Mouse (Mus musculus) stomach, embryonic 15.5 days (tissue): ENCODE data around the gene Jarid2. TPM values are rescaled to one million over a fixed set of nuclear protein-coding genes. Genes with fewer than 3 reads are reported as not detected.

Experiments
- ATAC-seq: fragments of 200-750 bp; cut with Nextera tagmentation; 2 replicates; pipeline ENCODE4 v1.8.0; 2017; ENCODE audit warnings: low read depth, moderate number of reproducible peaks, moderate TSS enrichment; ENCODE audit not compliant: insufficient read depth, low FRiP score
- H3K27ac ChIP-seq: fragments of 300-500 bp; sonication (generic); 2 replicates; pipeline ENCODE4 v1.5.1; 2015; ENCODE audit warnings: mild to moderate bottlenecking, inconsistent platforms
- H3K27me3 ChIP-seq: fragments of 300-500 bp; sonication (generic); replicated peaks from 2 replicates; pipeline ENCODE4 v1.6.1; 2015; ENCODE audit warnings: inconsistent platforms
- H3K36me3 ChIP-seq: fragments of 300-500 bp; sonication (generic); 2 replicates; pipeline ENCODE4 v1.6.1; 2015; ENCODE audit warnings: inconsistent platforms
- H3K4me1 ChIP-seq: fragments of 300-500 bp; sonication (generic); 2 replicates; pipeline ENCODE4 v1.6.1; 2015; ENCODE audit warnings: inconsistent platforms
- H3K4me2 ChIP-seq: fragments of 300-500 bp; sonication (generic); 2 replicates; pipeline ENCODE4 v1.6.1; 2015; ENCODE audit warnings: mild to moderate bottlenecking, inconsistent platforms
- H3K4me3 ChIP-seq: fragments of 300-500 bp; sonication (generic); replicated peaks from 2 replicates; pipeline ENCODE4 v1.5.1; 2015; ENCODE audit warnings: inconsistent platforms
- H3K9ac ChIP-seq: fragments of 300-500 bp; sonication (generic); 2 replicates; pipeline ENCODE4 v1.6.1; 2015; ENCODE audit warnings: inconsistent platforms
- H3K9me3 ChIP-seq: fragments of 300-500 bp; sonication (generic); 2 replicates; pipeline ENCODE4 v1.6.1; 2016; ENCODE audit warnings: inconsistent platforms
- WGBS: fragments of 180-500 bp; shearing (Covaris S2); methylation state at CpG from one replicate; pipeline ENCODE4 v1.1.7; 2015; 5-methylcytosine and 5-hydroxymethylcytosine counted together
- polyA plus RNA-seq: library from polyadenylated mRNA; unstranded; fragments of >200 nt; fragmentation: Nextera tagmentation; extraction: Ambion mirVana; gene quantifications from 2 replicates; pipeline ENCODE4 v1.2.1, GENCODE M21; 2015

The Jarid2 gene
- polyA plus RNA-seq, 1 experiment from 2014 or later: 24.4 TPM

DNA sequence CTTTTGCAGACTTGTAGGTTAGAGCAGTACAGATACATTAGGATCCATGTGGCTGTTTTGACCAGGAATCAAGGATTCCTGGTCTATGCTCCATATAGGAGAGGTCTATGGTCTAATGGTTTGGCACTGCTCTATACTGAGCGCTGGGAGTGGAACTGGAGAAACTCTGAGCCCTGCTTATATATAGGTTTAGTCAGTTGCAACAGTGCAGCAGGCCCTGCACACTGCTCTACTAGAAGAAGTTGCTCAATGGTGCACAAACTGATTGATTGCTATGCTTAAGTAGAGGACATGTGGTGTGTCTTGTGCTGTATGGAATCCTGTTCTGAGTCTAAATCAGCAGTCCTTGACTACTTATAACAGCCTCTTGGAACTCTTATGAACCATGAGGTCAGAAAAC lies 31.5 kb downstream of the Jarid2 start:
- H3K4me3 ChIP-seq: no peak overlapping the region
- no peaks in the 10 kb centered on the region for H3K36me3 ChIP-seq
- WGBS: 84% methylated on average over 1 of the region's 1 CpGs
- no peak overlapping the region for H3K4me2 ChIP-seq
- H3K27ac ChIP-seq: no peak overlapping the region
- ATAC-seq: no peak
- no peaks in the 10 kb centered on the region for H3K4me1 ChIP-seq
- no peaks in the 10 kb centered on the region for H3K9me3 ChIP-seq
- no peak overlapping the region for H3K9ac ChIP-seq
- no peaks in the 10 kb centered on the region for H3K27me3 ChIP-seq

DNA sequence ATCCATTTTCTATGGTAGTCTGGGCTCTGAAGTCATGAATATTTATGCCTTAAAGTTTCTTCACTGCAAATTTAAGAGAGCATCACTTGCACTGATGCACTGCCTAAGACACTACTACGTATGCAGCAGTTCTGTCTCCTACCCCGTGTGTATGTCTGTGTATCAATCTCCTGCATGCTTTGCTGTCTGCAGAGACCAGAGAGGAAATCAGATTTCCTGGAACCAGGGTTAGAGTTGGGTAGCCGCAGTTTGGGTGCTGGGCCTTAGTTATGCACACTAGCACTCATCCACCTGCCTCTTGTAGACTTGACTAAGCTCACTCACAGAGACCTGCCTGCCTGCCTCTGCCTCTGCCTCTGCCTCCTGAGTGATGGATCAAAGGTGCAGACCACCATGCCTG lies 33.8 kb downstream of the Jarid2 start:
- no peaks in the 10 kb centered on the region for H3K4me1 ChIP-seq
- no peaks in the 10 kb centered on the region for H3K27me3 ChIP-seq
- no peak overlapping the region for H3K27ac ChIP-seq
- no peak overlapping the region for H3K9ac ChIP-seq
- no peak for ATAC-seq
- H3K9me3 ChIP-seq: no peaks in the 10 kb centered on the region
- H3K36me3 ChIP-seq: no peaks in the 10 kb centered on the region
- WGBS: 62% methylated on average over 3 of the region's 3 CpGs
- no peak overlapping the region for H3K4me2 ChIP-seq
- H3K4me3 ChIP-seq: no peak overlapping the region

DNA sequence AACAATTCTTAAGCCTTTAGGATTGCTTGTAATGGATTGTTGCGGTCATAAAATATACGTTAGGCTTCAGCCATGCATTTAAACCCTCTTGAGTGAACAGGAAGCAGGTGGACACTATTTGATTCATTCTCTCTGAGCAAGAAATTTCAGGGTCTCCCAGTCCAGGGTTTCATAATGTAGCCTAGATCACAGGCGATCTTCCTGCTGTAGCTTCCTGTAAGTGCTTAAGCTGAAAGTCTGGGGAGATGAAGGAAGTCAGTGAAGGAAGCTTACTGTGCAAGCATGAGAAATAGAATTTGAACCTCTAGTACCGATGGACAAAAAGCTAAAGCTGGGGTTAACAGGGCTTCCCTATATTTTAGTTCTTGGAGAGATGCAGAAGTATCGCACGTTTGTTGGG lies 38.5 kb downstream of the Jarid2 start:
- Histone ChIP-seq H3K4me2 (no peak overlapping the region), H3K27me3 (no peaks in the 10 kb centered on the region), H3K9ac (no peak overlapping the region), H3K36me3 (no peaks in the 10 kb centered on the region), H3K4me1 (no peaks in the 10 kb centered on the region), H3K27ac (no peak overlapping the region), H3K4me3 (no peak overlapping the region), H3K9me3 (no peaks in the 10 kb centered on the region)
- no peak for ATAC-seq
- whole genome bisulfite sequencing: 65% methylated on average over 6 of the region's 6 CpGs

DNA sequence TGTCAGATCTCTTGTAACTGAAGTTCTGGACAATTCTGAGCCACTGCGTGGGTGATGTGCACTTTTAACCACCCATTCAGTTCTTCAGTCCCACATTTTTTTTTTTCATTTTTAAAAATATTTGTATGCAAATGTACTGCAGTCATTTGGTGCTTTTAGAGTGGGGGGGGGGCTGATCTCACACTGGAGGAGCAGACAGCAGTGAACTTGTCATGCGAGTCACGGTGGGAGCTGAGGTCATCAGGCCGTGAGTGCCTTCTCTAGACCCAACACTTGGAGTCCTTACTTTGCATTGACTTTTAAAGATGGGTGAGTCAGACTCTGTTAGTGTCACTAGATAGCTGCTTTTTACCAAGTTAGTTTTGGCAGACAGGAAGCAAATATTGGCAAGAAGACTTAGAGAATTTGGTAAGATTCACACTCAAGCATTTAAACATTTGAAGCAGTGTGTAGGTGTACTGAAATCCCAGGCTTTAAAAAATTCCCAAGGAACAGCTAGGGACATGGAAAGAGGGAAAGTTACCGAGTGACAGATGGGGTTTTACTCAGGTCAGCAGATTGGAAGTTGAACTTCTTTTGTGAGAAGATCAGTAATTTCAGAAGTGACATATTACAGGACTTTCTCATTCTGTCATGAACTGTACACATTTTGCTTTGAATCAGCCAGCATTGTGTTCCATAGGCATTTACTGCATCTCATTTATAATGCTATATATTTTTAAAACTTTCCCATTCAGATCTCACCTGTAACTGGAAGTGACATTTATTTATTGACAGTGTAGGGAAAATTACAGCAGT lies 41.7 kb downstream of the Jarid2 start:
- no peak for ATAC-seq
- H3K27ac ChIP-seq: no peak overlapping the region
- no peaks in the 10 kb centered on the region for H3K9me3 ChIP-seq
- no peak overlapping the region for H3K4me2 ChIP-seq
- H3K36me3 ChIP-seq: no peaks in the 10 kb centered on the region
- H3K27me3 ChIP-seq: no peaks in the 10 kb centered on the region
- no peak overlapping the region for H3K9ac ChIP-seq
- 68% methylated on average over 5 of the region's 5 CpGs for WGBS
- H3K4me1 ChIP-seq: no peaks in the 10 kb centered on the region
- no peak overlapping the region for H3K4me3 ChIP-seq

DNA sequence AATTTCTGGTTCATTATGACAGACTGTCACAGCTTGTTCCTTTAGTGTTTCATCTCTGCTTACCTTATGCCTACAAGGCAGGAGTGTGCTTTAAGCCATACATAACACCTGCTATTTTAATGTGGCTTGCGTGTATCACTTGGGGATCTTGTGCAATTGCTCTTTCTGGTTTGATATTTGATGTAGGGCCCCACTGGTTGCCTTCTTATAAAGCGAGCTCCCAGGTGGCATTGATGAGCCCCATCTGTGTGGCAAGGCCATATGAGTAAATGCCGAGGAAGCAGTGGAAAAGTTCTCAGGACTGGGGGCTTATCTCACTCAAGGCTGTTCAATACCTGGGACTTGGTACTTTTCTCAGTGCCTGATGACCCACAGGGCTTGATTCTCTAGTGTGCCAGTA lies 43.5 kb downstream of the Jarid2 start:
- Histone ChIP-seq H3K27ac (no peak overlapping the region), H3K4me3 (no peak overlapping the region), H3K36me3 (no peaks in the 10 kb centered on the region), H3K27me3 (no peaks in the 10 kb centered on the region), H3K4me2 (no peak overlapping the region), H3K9ac (no peak overlapping the region), H3K9me3 (no peaks in the 10 kb centered on the region), H3K4me1 (no peaks in the 10 kb centered on the region)
- ATAC-seq: no peak
- 91% methylated on average over 3 of the region's 3 CpGs for WGBS

DNA sequence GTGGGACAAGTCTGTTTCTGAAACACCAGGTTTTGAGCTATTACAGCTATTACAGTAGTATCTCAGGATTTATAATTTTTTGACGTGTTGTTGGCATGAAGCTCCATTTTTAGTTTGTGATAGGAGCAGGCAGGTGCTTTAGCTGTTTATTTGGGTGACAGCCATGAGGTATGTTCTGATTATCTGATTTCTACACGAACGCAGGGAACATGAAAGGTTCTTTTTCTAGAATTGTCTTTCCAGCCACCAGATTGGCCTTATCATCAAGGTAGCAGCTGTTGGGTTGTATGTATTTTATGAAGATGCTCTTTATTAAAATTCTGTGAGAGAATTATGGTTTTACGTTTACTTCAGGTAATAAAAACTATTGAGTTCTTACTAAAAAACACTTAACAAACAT lies 45.1 kb downstream of the Jarid2 start:
- no peaks in the 10 kb centered on the region for H3K27me3 ChIP-seq
- H3K9me3 ChIP-seq: no peaks in the 10 kb centered on the region
- H3K4me3 ChIP-seq: no peak overlapping the region
- ATAC-seq: no peak
- no peaks in the 10 kb centered on the region for H3K36me3 ChIP-seq
- 79% methylated on average over 4 of the region's 4 CpGs for WGBS
- no peak overlapping the region for H3K4me2 ChIP-seq
- no peak overlapping the region for H3K27ac ChIP-seq
- H3K4me1 ChIP-seq: no peaks in the 10 kb centered on the region
- H3K9ac ChIP-seq: no peak overlapping the region

DNA sequence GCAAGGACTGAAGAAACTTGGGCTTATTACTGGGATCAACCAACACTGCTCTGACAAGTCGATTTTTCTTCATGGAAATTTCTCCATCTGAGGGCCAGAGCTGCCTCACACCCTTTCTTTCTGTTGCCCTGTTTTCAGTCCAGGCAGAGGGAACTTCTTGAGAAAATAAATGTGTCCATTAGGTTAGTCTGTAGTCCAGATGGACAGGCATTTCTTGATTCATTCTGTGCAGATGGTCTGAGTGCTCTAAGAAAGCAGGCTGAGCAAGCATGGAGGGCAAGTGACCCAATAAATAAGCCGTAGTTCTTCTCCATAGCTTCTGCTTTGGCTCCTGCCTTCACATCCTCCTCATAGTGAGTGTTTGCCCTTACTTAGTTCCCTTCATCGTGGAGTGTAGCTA lies 46.1 kb downstream of the Jarid2 start:
- H3K4me1 ChIP-seq: no peaks in the 10 kb centered on the region
- H3K9me3 ChIP-seq: no peaks in the 10 kb centered on the region
- H3K27ac ChIP-seq: no peak overlapping the region
- no peak overlapping the region for H3K4me2 ChIP-seq
- H3K36me3 ChIP-seq: no peaks in the 10 kb centered on the region
- H3K9ac ChIP-seq: no peak overlapping the region
- WGBS: 67% methylated on average over 3 of the region's 3 CpGs
- H3K27me3 ChIP-seq: no peaks in the 10 kb centered on the region
- H3K4me3 ChIP-seq: no peak overlapping the region
- ATAC-seq: no peak

DNA sequence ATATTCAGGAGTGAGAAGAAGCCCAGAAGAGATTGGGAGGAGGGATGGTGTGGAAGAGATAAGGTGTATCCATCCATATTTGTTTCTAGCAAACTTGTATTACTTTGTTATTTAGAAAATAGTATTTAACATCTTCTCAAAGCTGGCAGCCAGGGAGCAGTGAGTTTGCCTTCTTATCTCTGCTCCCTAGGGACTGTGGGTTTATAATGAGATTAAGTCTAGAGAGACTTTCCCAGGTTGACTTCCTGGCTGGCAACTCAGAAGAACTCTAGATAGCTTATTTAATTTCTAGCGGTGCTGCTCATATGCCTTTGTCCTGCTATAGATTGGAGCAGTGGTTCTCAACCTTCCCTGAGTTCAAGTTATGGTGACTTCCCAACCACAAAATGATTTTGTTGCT lies 51.2 kb downstream of the Jarid2 start:
- 49% methylated on average over 1 of the region's 1 CpGs for WGBS
- H3K9me3 ChIP-seq: no peaks in the 10 kb centered on the region
- H3K4me2 ChIP-seq: no peak overlapping the region
- H3K4me1 ChIP-seq: no peaks in the 10 kb centered on the region
- no peaks in the 10 kb centered on the region for H3K27me3 ChIP-seq
- ATAC-seq: no peak
- no peak overlapping the region for H3K4me3 ChIP-seq
- no peak overlapping the region for H3K27ac ChIP-seq
- no peaks in the 10 kb centered on the region for H3K36me3 ChIP-seq
- H3K9ac ChIP-seq: no peak overlapping the region

DNA sequence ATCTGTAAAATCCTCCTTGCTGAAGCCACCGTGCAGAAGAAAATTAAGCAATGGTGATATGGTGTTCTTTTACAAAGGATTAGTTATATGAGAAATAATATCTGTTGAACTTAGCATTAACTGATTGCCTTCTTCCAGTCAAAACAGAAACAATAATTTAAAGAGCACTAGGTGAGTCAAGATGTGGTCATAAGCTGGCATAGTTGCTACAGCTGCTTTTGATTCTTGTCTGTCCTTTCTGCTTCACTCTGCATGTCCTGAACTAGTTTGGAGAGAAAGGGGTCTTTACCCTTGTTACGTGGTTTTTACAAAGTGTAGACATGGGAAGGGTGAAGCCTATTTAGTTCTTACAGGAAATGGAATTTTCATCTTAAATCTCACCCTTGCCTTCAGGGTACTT lies 51.9 kb downstream of the Jarid2 start:
- 80% methylated on average over 2 of the region's 2 CpGs for WGBS
- Histone ChIP-seq H3K4me3 (no peak overlapping the region), H3K4me1 (0 out of 2 replicates have a peak, but pooled peaks cover 5% of the 10 kb centered on the region), H3K9me3 (no peaks in the 10 kb centered on the region), H3K36me3 (no peaks in the 10 kb centered on the region), H3K4me2 (no peak overlapping the region), H3K27me3 (no peaks in the 10 kb centered on the region), H3K27ac (no peak overlapping the region), H3K9ac (no peak overlapping the region)
- no peak for ATAC-seq

DNA sequence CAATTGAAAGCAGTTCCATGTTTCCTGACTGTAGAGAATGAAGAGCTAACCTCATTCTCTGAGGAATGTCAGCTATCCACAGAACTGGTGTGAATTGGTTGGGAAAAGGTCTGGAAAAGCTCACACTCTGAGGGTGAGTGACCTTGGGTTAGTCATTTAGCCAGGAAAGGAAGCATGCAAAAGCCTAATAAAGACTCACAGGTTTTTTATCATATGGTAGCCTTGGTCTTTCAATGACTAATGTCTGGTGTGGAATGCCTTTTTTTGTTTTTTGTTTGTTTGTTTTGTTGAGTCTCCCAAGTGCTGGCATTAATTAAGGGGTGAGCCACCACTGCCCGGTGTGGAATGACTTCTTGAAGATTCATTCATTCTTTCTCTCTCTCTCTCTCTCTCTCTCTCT lies 55.3 kb downstream of the Jarid2 start:
- Histone ChIP-seq H3K36me3 (no peaks in the 10 kb centered on the region), H3K27ac (no peak overlapping the region), H3K4me1 (0 out of 2 replicates have a peak, but pooled peaks cover 9% of the 10 kb centered on the region), H3K4me2 (no peak overlapping the region), H3K9ac (no peak overlapping the region), H3K9me3 (no peaks in the 10 kb centered on the region), H3K27me3 (no peaks in the 10 kb centered on the region), H3K4me3 (no peak overlapping the region)
- 63% methylated on average over 1 of the region's 1 CpGs for WGBS
- ATAC-seq: no peak

DNA sequence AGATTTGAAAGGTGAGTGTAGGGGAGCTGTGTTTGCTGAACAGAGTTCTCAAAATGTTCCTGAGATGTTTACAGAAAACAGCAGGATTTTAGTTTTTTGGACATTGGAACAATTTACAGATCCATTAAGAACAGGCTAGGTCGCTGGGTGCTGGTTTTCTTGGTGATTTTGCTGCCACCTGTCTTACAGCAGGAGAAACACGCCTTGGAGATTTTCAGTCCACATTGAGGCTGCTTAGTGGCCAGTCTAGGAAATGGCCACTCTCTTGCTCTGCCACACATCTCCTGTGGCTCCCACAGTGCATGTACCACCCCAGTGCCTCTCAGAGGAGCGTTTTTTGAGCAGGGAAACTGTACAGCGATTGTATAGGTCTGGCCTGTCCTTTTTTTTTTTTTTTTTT lies 57.0 kb downstream of the Jarid2 start:
- Histone ChIP-seq H3K27me3 (no peaks in the 10 kb centered on the region), H3K27ac (no peak overlapping the region), H3K36me3 (no peaks in the 10 kb centered on the region), H3K4me3 (no peak overlapping the region), H3K9ac (no peak overlapping the region), H3K9me3 (no peaks in the 10 kb centered on the region), H3K4me2 (no peak overlapping the region), H3K4me1 (0 out of 2 replicates have a peak, but pooled peaks cover 9% of the 10 kb centered on the region)
- WGBS: 30% methylated on average over 4 of the region's 4 CpGs
- ATAC-seq: peak; percentile 43; the same call in 1 of the 2 replicates

DNA sequence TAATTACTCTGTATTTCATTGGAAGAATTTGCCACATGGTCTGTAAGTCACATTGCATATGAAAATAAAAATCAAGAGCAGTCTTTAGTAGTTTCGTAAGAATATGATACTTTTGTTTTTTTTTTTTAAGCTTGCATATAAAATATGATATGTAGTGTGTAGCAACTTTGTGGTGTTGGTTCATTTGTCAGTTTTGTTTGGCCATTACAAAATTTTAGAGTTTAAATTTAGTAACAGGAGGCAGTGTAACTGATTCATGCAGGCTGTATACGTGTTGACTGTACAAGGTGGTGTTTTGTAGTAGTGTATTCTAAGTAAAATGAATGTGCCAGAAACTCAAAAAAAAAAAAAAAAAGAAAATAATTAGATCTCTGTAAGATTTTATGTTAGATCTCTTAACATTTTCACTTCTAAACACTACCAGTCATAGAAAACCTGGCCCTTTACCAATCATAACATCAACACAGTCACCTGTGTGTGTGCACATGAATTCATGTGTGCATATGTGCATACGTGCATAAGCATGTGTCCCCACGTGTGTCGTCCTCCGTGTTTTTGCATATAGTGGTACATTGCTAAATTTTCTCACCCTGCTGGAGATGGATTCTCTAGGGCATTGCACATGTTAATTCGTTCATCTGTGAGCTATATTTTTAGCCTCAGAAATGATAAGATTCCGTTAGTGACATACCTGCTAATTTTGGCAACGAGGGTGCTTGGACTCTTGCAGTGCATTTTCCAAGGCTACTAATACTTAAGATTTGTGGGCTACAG lies 59.3 kb downstream of the Jarid2 start:
- WGBS: 85% methylated on average over 9 of the region's 9 CpGs
- Histone ChIP-seq H3K36me3 (no peaks in the 10 kb centered on the region), H3K9ac (no peak overlapping the region), H3K4me1 (0 out of 2 replicates have a peak, but pooled peaks cover 9% of the 10 kb centered on the region), H3K9me3 (no peaks in the 10 kb centered on the region), H3K4me2 (no peak overlapping the region), H3K27me3 (no peaks in the 10 kb centered on the region), H3K4me3 (no peak overlapping the region), H3K27ac (no peak overlapping the region)
- ATAC-seq: no peak
